Mouse (Mus musculus) brain, embryonic 14.5 days (tissue): ENCODE measurements at regions not wholly inside any gene's neighbourhood (a gene's known extent, or its start where the extent isn't known, plus 50 kb on each side); places are given as distances from the start of the nearest gene placed in this dataset.

Experiments
- CTCF ChIP-seq: fragments of 200-500 bp; IDR thresholded peaks from 2 replicates; pipeline ENCODE4 v1.5.1; 2012; ENCODE audit warnings: inconsistent platforms, mild to moderate bottlenecking, moderate library complexity, borderline replicate concordance; ENCODE audit not compliant: insufficient read depth, insufficient read length; ENCODE audit errors: extremely low read depth
- POLR2A ChIP-seq: fragments of 200-500 bp; IDR thresholded peaks from 2 replicates; pipeline ENCODE4 v1.6.1; 2012; ENCODE audit warnings: mild to moderate bottlenecking, inconsistent platforms, borderline replicate concordance; ENCODE audit not compliant: poor library complexity, insufficient read depth, insufficient read length, severe bottlenecking; ENCODE audit errors: extremely low read depth

- TF ChIP-seq CTCF (no peak), POLR2A (no peak)
Observed at GRCm38 (mm10) chr6:61080661-61081060, 99.5 kb upstream of the Ccser1 start.
